Mouse (Mus musculus) adrenal gland, adult 2 months (tissue): Measurements from ENCODE around the gene Pxk. TPM values are rescaled to one million over a fixed set of nuclear protein-coding genes. Genes with fewer than 3 reads are reported as not detected.
A peak's percentile ranks its signal among the peaks of the same experiment; 100 is the strongest.

Experiments
- DNase-seq: peaks from one replicate; pipeline ENCODE4 v3.0.0; 2021
- long read RNA-seq: library from polyadenylated mRNA; stranded (forward); transcript quantifications from one replicate; pipeline ENCODE4 v2.0.0, GENCODE M21; 2021
- polyA plus RNA-seq: library from polyadenylated mRNA; depleted of rRNA; stranded (reverse); fragments of >200 nt; gene quantifications from 2 replicates; pipeline ENCODE4 v1.2.3, GENCODE M21; 2012; rRNA removed
- total RNA-seq, 2 experiments: library from RNA; stranded (reverse); gene quantifications; 2 replicates each; pipeline ENCODE4 v1.2.3; 2021

The Pxk gene
- total RNA-seq (10 to 100 TPM; 57.1 to 96.0 TPM), polyA plus RNA-seq (29.4 and 34.6 TPM in 2 replicates)
- long read RNA-seq, transcript Pxk-201 (18 exons, 2,812 nt): major isoform, 31 of 72 reads
- long read RNA-seq, transcript Pxk-205 (18 exons, 2,765 nt): minor isoform, 23 of 72 reads
- long read RNA-seq, partial matches to known transcripts: 1 of 72 reads
- long read RNA-seq, other reads (novel, unspliced or antisense): 16 of 72 reads

GRCm38 (mm10) chr14:8097978-8098686 lies at the start of gene Pxk:
TSS of gene Pxk (plus strand) at chr14:8098211.
- peak; percentile 98 for DNase-seq

- DNase-seq: no peak
Observed at GRCm38 (mm10) chr14:8049334-8049733, 48.7 kb upstream of the Pxk start.

- DNase-seq: no peak
Observed at GRCm38 (mm10) chr14:8051869-8052268, 46.1 kb upstream of the Pxk start.

- no peak for DNase-seq
Observed at GRCm38 (mm10) chr14:8052661-8053060, 45.4 kb upstream of the Pxk start.

- DNase-seq: no peak
Observed at GRCm38 (mm10) chr14:8054310-8055102, 43.5 kb upstream of the Pxk start.

GRCm38 (mm10) chr14:8056076-8056475 lies 41.9 kb upstream of the Pxk start:
- no peak for DNase-seq

- no peak for DNase-seq
Observed at GRCm38 (mm10) chr14:8059938-8060337, 38.1 kb upstream of the Pxk start.

GRCm38 (mm10) chr14:8062076-8062475 lies 35.9 kb upstream of the Pxk start:
- DNase-seq: no peak

GRCm38 (mm10) chr14:8062537-8063301 lies 35.3 kb upstream of the Pxk start:
- no peak for DNase-seq

GRCm38 (mm10) chr14:8063835-8064785 lies 33.9 kb upstream of the Pxk start:
- no peak for DNase-seq

GRCm38 (mm10) chr14:8080165-8080679 lies 17.8 kb upstream of the Pxk start, which contains the start of gene Rpp14:
TSS of gene Rpp14 (plus strand) at chr14:8080367.
- DNase-seq: peak; percentile 95

- DNase-seq: peak; percentile 48
Observed at GRCm38 (mm10) chr14:8080718-8081117, 17.3 kb upstream of the Pxk start.

GRCm38 (mm10) chr14:8082949-8083348 lies 15.1 kb upstream of the Pxk start:
- no peak for DNase-seq

GRCm38 (mm10) chr14:8089016-8089415 lies 9.0 kb upstream of the Pxk start:
- no peak for DNase-seq

GRCm38 (mm10) chr14:8092573-8092972 lies 5.4 kb upstream of the Pxk start:
- DNase-seq: no peak

- DNase-seq: peak; percentile 85
Observed at GRCm38 (mm10) chr14:8093427-8093826, 4.6 kb upstream of the Pxk start.

- DNase-seq: no peak
Observed at GRCm38 (mm10) chr14:8094931-8095561, 3.0 kb upstream of the Pxk start.

GRCm38 (mm10) chr14:8095562-8095950 lies 2.5 kb upstream of the Pxk start:
- peak; percentile 65 for DNase-seq

GRCm38 (mm10) chr14:8098687-8098995 lies 630 bp downstream of the Pxk start:
- DNase-seq: no peak

- DNase-seq: peak; percentile 65
Observed at GRCm38 (mm10) chr14:8099561-8100021, 1.6 kb downstream of the Pxk start.
